Mouse (Mus musculus): ENCODE results near the gene Srsf3.
"Not testable (repeated sequence)": the region's sequence is repeated elsewhere in the genome, so short reads cannot be mapped to it uniquely, and the experiment has no call there.

Gene Srsf3

DNA sequence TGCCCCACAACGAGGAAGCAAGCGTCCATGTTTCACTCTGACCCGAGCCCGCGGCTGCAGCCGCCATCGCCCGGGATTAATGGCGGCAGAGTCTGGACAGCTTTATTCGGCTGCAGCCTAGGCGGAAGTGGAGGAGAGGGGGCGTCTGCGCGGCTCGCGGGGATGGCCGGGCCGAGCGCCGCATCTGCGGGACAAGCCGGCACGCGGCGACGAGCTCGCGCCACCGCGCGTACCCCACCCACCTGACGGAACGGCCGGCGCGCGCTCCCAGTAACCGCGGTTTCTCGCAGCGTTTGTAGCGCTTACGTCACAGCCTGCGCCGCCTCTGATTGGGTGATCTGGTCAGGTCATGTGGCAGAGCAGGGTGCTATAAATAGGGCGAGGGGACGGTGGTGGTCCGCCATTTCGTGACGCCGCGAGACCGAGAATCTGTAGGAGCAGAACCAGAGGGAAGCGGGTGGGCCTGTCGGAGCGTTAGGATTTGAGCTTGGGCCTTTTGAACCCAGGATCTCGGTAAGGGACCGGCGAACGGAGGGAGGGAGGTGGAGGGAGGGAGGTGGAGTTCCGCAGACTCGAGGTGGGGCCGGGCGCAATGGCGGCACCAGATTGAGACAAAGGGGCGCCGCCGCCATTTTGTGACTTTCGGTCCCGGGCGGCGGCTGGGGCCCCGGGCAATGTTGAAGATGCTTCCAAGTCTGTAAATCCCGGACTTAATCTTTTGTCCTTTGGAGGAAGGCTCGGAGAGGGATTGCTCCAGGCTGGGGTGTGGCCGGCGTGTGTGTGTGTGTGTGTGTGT is at the start of gene Srsf3:
Gene Srsf3, plus strand, starts transcription at position 355 of the 796 bp plus-strand sequence.
- peak; percentile 98 for DNase-seq

DNA sequence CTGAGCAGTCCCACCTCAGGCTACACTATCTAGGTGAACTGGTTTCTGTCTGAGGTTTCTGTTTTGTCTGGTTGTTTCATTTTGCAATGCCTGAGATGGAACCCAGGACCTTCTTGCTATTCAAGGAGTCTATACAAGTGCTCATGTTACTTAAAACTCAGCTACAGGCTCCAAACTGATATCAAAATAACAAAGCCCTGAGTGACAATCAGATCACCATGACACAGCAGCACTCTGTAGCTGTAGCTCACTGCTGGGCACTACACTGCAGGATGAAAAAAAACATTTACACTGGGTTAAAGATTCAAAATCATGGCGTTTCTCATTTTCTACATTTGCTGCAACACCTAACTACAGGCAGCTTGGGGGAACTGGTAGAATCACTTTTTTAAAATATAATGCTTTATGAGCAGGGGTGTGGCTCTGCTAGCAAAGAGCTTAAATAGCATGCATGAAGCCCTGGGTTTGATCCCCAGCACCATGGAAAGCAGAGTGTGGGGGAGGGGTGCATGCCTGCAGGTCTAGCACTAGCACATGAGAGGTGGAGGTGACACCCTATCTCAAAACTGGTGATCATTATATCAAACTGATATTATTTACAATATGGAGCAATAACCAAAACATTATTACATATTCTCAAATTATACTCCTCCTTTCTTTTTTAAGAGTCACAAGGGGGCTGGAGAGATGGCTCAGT is 47.6 kb upstream of the Srsf3 start:
- no peak for DNase-seq

DNA sequence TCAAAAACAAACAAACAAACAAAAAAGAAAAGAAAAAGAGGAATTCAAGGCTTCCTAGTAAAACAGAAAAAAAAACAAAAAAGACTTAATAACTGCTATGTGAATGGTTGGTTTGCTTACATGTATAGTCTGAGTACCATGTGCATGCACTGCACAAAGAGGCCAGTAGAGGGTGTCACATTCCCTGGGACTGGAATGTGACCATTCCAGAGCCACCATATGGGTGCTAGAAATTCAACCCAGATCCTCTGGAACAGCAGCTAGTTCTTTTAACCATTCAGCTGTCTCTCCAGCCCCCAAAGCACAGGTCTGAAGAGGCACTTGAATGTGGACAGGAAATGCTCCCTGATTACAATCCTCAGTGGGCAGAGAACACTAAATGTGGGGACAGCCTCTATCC is 45.6 kb upstream of the Srsf3 start:
- no peak for DNase-seq

DNA sequence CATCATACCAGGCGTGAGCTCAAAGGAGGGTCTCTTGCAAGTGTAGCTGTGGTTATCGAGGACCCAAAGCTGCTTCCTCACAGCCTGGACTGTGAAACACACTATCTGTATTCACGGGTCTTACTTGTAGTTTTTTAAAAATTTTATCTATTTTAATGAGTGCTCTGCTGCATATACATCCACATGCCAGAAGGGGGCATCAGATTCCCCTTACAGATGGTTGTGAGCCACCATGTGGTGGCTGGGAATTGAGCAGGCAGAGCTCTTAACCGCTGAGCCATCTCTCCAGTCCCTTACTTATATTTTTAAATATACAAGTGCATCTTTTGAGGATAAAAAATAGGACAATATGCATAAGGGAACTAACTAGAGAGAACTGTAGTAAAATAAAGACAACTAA is 44.7 kb upstream of the Srsf3 start:
- DNase-seq, result no peak

DNA sequence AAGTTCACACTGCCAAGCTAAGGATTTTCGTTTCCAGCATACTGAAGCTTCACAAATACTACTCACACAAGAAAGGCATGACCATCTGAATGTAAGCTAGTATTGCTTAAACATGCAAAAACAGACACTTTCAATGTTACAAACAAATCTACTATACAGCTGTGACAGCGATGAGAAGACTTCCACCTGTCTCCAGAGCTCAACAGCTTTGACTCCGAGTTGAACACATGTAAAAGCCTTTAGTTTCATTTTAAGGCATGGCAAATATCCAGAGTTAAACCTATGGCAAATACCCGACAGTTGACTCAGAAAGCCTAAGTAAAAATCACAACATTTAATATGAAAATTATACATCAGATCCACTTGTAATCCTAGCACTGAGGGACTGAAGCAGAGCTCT is 44.1 kb upstream of the Srsf3 start:
- no peak for DNase-seq

DNA sequence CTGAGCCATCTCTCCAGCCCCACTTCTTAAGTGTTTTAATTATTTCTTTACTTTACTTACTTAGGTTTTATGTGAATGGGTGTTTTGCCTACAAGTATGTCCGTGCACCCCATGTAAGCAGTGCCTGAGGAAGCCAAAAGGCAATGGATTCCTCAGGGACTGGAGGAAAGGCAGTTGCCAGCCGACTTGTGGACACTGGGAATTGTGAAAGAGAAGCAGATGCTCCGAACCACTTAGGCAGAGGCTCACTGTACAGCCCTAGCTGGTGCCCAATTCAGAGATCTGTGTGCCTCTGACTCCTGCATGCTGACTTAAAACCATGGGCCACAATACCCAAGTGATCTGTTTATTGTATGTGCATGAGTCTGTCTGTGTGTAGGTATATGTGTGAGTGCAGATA is 43.4 kb upstream of the Srsf3 start:
- no peak for DNase-seq

DNA sequence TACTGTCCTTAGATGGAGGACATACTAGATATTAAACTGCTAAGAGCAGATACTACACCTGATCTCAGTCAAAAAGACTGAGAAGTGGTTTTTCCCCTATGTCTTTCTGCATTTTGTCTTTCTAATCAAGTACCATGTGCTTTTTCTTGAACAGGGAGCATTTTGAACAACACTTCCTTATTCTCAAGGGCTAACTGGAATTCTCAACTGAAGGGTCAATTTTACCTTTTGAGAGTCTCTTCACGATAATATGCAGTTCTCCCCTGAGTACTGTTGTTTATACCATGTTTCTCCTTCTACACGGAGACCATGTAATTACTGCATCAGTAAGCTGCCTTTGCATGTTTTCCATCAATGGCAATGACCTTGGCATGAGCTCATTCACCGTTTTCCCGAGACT is 42.4 kb upstream of the Srsf3 start:
- no peak for DNase-seq

DNA sequence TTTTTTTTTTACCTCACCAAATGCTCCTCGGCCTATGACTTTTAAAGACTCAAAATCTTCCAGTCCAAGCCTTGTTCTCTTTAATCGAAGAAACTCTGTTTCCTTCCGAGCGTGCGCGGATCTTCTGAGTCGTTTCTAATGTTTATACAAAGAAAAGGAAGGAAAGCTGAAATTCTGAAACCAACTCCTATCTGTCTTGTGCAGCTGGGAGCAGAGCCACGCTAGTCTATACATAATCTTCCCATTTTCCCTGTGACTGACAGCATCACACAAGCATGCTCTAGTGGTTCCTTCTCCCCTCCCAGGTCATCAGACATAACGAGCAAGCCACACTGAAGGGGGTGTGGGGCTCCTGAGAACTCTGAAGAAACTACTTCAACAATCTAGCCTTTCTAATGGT is 41.1 kb upstream of the Srsf3 start:
- DNase-seq, result no peak

DNA sequence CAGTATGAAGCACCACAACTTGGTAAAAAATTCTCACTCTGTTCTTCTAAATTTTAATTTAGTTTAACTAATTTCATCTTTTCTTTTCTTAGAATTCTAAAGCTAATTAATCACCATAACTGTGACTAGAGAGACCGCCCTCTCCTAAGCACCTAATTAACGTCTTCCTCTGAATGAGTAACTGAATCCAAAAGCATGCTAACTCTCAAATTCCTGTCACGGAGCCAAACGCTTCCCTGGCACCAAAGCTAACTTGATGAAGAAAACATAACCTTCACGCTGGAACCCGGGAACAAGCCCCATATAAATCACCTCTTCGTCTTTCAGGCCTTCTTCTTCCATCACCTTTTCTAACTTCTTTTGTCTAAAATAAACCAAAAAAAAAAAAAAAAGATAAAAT is 40.3 kb upstream of the Srsf3 start:
- no peak for DNase-seq

DNA sequence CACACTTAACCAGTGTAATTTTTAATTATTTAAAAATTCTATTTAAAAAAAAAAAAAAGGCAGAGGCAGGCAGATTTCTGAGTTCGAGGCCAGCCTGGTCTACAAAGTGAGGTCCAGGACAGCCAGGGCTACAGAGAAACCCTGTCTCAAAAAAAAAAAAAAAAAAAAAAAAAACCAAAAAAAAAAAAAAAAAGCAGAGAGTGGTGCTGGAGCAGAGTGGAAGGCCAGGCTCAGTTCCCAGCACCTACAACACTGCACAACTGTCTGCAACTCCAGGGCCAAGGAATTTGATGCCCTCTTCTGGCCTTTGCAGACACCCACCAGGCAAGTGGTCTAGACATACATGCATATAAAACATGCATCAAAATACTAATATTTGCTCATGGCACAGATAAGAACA is 39.4 kb upstream of the Srsf3 start:
- DNase-seq, result not testable (repeated sequence)

DNA sequence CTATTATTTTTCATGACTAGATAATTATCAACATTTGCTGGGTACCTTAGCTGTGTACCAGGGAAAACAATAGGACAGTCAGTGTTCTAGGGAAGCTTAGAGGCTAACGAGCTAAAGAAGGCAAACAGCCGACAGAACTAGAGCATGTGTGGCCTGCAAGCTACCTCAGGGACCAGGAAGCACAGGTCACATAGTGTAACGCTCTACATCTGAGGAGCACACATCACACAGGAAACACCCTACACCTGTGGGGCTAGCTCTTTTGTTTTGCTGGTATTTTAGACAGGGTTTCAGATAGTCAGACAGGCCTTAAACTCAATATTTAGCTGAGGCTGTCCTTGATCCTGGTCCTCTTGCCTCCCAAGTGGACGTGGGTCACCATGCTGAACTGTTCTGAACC is 37.8 kb upstream of the Srsf3 start:
- no peak for DNase-seq

DNA sequence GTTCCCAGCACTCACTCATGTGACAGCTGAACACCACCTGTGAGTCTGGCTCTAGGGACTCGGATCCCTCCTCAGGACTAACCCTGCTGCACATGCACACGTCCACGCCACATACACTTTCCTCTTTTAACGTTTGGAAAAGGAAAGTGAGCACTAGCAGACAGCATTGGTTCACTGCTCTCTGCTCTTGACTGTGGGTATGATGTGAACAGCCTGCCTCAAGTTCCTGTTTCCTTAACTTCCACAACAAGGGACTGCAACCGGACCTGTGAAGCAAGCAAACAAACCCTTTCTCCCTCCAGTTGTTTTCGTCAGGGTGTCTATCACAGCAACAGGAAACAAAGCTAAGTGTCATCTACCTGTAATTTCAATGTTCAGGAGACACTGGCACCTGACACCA is 32.0 kb upstream of the Srsf3 start:
- no peak for DNase-seq

DNA sequence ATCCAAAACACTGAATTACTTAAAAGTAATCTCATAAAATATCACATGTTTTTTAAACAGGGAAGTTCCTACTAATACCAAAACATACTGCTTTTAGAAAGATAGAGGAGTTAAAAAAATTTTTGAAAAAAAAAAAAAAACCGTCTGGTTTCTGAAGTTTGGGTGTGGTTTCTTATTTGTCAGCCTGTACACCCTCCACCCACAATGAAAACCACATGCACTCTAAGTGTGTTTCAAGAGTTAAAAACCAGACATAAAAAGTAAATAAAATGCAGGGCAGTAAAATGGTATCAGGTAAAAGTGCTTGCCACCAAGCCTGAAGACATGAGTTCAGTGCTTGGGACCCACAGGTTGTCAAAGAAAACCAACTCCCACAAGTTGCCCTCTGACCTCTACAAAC is 28.7 kb upstream of the Srsf3 start:
- no peak for DNase-seq

DNA sequence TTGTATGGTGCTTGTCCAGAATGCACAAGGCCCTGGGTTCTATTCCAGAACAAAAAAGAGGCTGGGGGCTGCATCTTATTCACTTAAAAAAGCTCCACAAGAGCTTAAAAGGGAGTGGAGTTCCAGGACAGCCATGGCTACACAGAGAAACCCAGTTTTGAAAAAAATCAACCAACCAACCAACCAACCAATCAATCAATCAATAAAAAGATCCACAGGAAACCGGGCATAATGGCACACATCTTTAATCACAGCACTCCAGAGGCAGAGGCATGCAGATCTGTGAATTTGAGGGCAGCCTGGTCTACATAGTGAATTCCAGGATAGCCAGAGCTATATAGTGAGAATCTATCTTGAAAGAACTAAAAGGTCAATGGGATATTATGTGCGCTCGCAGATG is 27.4 kb upstream of the Srsf3 start:
- no peak for DNase-seq

DNA sequence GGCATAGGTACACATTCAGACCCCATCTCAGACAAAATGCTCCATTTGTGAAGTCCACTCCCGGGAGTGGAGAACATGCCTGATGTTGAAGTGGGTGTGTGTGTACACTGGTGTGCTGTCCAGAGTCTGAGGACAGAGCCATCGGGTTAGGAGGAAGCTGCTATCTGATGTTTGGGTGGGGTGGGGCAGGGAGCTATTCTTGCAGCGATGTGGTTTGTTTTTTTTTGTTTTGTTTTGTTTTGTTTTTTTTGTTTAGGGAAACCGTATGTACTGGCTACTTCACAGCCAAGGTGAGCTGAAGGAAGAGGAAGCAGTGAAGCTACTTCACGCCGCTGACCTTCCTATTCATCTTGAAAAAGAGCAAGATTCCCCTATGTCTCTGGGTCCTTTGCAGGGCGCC is 25.6 kb upstream of the Srsf3 start:
- DNase-seq, result no peak

DNA sequence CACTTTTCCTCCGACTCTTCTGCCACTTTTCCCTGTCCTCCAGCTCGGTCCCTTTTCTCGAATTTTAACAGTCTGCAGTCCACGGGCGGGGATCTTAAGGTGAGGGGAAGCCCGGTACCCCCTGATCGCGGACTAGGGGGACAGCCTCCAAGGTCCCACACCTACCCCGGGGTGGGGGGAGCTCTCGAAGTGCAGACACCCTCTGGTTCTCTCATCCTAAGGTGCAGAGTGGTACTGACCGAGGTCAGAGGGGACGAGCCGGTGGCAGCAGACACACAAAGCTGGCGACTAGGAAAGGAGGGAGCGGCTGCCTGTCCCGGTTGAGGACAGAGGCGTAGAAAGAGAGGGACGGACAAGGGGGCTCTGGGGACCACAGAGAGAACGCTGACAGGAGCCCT is 25.2 kb upstream of the Srsf3 start:
- peak; percentile 33 for DNase-seq

DNA sequence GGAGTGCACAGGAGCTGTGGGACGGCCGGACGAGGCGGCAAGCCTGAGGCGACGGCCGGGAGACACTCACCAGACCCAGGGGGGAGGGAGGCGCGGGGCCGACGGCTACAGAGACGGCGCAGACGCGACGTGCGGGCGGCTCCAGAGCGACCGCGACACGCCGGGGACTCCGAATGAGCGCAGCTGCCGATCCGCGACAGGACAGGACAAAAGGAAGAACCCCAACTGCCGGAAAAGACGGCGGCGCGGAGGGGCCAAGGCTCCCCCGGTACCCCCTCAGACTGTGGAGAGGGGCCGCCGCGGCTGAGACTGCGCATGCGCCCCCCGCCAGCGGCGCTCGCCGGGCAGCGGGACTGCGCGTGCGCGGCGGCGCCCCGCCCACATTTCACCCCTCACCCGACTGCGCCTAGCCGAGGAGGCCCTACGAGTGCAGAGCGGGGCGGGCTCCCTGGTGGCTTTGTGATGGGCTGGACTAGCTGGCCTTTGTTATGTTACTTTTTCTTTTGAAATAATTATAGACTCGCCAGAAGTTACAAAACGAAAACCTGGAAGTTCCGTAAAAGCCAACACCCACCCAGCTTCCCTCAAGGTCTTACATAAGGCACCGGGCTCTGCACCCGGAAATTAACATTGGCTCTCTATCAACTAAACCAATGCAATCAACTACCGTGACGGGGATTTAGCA is 24.6 kb upstream of the Srsf3 start, which contains the start of gene Stk38:
Gene Stk38, minus strand, starts transcription at position 355 of the 685 bp plus-strand sequence.
- DNase-seq, result peak; percentile 91

DNA sequence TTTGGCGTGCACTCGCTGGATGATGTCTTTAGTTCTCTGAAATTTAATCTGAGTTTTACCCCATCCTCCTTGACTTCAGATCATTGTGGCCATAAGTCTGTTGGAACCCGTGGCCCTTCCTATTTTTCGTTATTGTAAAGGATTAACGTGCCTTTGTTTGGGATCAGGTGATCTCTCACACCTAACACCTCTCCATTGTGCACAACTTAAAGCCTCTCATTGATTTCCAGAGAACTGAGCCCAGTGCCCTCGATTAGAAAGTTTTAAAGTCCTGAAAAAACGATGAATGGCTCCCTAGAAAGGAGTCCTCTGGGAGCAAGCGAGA is 24.1 kb upstream of the Srsf3 start:
- no peak for DNase-seq

DNA sequence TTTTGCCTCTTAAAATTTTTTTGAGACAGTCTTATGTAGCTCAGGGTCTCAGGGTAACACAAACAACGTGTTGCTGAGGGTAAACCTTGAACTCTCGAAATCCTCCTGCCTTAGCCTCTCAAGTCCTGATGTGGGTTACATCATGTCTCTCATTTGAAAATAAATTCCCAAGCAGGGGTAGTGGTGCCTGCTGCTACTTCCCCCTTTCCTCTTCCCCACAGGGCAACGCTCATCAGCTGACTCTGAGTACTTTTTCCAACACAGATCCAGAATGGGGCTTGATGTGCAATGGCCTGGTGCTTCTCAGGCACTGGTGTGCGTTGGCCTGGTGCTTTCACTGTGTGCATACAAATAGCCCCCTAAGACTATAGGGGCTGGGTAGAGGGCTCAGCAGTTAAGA is 23.2 kb upstream of the Srsf3 start:
- DNase-seq, result no peak

DNA sequence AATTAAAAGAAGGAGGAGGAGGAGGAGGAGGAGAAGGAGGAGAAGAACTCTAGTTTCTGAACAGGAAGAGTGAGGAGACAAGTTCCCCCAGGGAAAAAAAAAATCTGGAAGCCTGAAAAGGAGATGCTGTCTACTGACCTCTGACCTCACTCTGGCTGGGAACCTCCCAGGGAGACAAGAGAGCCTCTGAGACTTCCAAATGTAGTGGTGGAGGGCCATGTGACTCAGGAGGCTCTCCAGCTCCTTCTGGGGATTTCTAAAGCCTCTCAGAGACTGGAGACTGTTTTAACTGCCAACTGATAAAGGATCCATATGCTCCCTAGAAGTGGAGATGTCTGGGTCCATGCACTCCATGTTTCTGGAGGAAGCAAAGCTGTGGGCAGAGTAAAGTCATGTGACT is 18.2 kb upstream of the Srsf3 start:
- no peak for DNase-seq

DNA sequence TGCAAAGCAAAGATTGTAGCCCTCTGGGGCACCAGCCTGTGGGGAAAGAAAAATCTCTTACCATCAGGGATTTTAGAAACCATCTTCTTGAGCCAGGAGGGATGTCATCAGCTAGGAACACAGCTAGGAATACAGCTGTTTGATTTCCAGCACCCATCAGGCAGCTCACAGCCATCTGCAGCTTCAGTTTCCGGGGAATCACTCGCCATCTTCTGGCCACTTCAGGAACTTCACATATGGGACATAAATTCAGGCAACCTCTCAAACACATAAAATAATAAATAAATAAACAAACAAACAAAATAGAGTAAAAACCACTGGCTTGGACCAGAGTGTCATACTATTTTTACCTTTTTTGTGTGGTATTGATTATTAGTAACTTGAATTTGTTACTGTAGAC is 16.8 kb upstream of the Srsf3 start:
- no peak for DNase-seq

DNA sequence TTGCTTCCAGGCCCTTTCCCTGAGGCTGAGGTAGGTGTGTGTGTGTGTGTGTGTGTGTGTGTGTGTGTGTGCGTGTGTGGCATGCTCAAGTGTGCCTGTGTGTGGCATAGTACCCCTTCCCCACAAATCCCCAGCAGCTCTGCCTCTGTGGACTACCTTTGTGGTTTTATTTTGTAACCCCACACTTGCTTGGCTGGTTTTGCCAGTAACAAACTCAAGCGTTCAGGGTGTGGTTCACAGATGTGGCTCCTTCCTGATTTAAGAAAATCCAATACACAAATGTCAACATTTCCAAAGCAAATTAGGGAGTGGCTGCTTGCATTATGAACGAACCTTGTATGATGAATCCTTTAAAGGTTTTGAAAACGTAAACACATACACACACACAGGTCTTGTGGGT is 15.7 kb upstream of the Srsf3 start:
- no peak for DNase-seq

DNA sequence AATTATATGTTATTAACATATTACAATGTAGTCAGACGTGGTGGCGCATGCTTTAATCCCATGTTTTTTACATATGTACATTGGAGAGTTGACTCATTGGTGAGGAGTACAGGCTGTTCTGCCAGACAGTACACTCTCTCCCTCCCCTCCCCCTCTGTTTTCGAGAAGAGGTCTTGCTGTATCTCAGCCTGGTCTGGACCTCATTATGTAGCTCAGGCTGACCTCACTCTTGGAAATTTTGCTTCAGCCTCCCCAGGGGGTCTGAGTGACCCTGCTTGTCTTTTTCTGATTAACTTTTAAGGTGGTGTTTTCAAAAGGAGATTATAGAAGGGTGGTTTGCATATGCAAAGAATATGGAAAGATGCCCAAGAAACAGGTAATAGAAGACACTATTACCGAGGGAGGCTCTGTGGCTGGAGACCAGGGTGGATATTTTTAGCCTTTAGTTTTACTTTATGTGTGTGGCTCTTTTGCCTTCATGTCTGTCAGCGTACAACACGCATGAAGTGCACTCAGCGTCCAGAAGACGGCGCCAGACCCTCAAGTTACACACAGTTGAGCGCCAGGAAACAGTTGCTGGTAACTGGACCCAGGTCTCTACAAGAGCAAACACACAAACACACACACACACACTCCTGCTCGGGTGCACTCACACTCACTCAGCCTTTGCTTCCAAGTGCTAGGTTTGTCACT is 14.0 kb upstream of the Srsf3 start:
- no peak for DNase-seq

DNA sequence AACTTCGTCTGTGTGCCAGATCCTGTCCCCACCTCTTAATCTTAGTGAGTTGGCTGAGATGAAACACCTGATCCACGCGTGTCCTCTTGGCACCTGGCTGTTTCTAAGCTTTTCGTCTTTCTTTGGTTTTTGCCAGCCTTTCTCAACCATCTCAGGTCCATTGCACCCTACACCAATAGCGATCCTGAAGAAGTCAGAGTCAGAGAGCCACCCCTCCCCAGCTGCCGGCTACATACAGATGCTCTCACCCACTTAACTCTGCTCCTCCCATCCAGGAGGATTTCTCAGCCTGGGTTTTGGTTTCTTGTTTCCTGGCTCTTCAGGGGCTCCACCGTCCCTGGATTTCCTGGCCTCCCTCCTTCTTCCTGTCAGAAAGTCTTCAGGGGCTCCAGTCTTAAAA is 13.0 kb upstream of the Srsf3 start:
- no peak for DNase-seq
